Mouse (Mus musculus): ENCODE measurements around the gene Dcaf6.

GRCm38 (mm10) chr1:165461681-165462080 lies 1.4 kb upstream of the Dcaf6 start:
- TF ChIP-seq POLR2A (IDR thresholded peaks at IDR 0.05; ENCODE audit: low read depth, low read length) (no peak), CTCF (IDR thresholded peaks at IDR 0.05; ENCODE audit: borderline replicate concordance, insufficient read depth, low read length) (no peak)

Measured in embryonic fibroblast, embryonic 13.5 days (primary cell).